ENCODE assay signal across 9 mouse cellular contexts in the genomic region with DNA sequence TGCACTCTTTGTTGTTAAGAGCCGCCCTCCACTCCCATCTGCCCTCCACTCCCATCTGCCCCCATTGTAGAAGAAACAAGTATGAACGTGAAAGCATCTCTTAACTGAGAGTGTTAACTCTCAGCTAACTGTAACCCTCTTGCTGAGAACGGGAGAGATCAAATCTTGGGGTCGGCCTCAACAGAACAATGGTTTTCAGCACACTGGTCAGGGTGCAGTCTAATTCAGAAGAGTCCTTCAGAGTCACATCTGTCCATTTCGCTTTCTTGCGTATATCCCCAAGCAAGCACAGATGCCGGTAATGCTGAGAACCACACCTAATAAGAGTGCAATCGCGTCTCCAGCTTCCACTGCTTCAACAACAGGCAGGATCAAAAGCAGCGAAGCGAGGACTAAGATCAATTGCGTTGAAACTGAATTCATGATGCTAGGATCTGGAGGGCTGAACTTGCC. TPM values are rescaled to one million over a fixed set of nuclear protein-coding genes. Genes with fewer than 3 reads are reported as not detected.
DNase-seq lines count a peak whose midpoint lies in the region; ATAC-seq and TF ChIP-seq lines count a peak whose summit lies in the region.
"Had no signal": no experiment of that assay in that cellular context is flagged by ENCODE, and none has a peak within 500 bp of the region (broad histone marks: within the 10 kb centered on the region; RNA-seq: fewer than 3 reads in every experiment).

No protein-coding gene starts in this region.

- peaks cover 8% of the 10 kb centered on the region for H3K36me3 ChIP-seq in heart, adult 2 months (ENCODE audit: control insufficient read depth, insufficient read depth, low read length)
- H3K36me3 ChIP-seq in ES-E14 (ENCODE audit: control insufficient read depth, insufficient read depth, low read length, poor library complexity, severe bottlenecking): no peaks in the 10 kb centered on the region; the same call in 1 of the 2 replicates
- peaks cover 12% of the 10 kb centered on the region for H3K36me3 ChIP-seq in embryonic facial prominence, embryonic 10.5 days (replicated peaks)
- H3K36me3 ChIP-seq in hindbrain, embryonic 15.5 days: no peaks in the 10 kb centered on the region
- 0 out of 2 replicates have a peak, but pooled peaks cover 3% of the 10 kb centered on the region for H3K36me3 ChIP-seq in liver, postnatal 0 days (replicated peaks; ENCODE audit: insufficient read depth, low read length)
- H3K36me3 ChIP-seq in stomach, embryonic 15.5 days: no peaks in the 10 kb centered on the region

- peaks cover 3% of the 10 kb centered on the region for H3K4me1 ChIP-seq in heart, adult 2 months (ENCODE audit: control insufficient read depth, insufficient read depth, low read length)
- H3K4me1 ChIP-seq in ES-E14 (ENCODE audit: control insufficient read depth in 2 of 2, insufficient read depth in 2 of 2, low read length in 2 of 2, poor library complexity in 1 of 2): peaks cover 0 to 2% of the 10 kb centered on the region in 2 experiments; a peak in 1 of 4 replicates
- peaks cover 6% of the 10 kb centered on the region for H3K4me1 ChIP-seq in embryonic facial prominence, embryonic 10.5 days
- H3K4me1 ChIP-seq in hindbrain, embryonic 15.5 days (replicated peaks): peaks cover 14% of the 10 kb centered on the region
- peaks cover 8% of the 10 kb centered on the region for H3K4me1 ChIP-seq in liver, postnatal 0 days (ENCODE audit: insufficient read depth)
- no peaks in the 10 kb centered on the region for H3K4me1 ChIP-seq in stomach, embryonic 15.5 days

- TF ChIP-seq POLR2A in heart, adult 2 months (IDR thresholded peaks at IDR 0.05; ENCODE audit: insufficient read depth, low read depth, low read length): no peak

- H3K4me2 ChIP-seq in hindbrain, embryonic 15.5 days: peak overlapping the region; percentile 60
- peak overlapping the region; percentile 75 for H3K4me2 ChIP-seq in liver, postnatal 0 days (ENCODE audit: low read depth, low read length)
- H3K4me2 ChIP-seq in stomach, embryonic 15.5 days: peak overlapping the region; percentile 49

- DNase-seq in heart, adult 2 months: peak in 1 of 2 experiments; percentile 4
- no peak for DNase-seq in heart, adult 9 months (ENCODE audit: low spot score in 2 of 2)
- DNase-seq in ES-E14 (ENCODE audit: low read depth, low spot score): no peak
- peak; percentile 21 for DNase-seq in embryonic facial prominence, embryonic 10.5 days (ENCODE audit: low spot score)
- peak; percentile 14 for DNase-seq in liver, postnatal 0 days
- DNase-seq in urinary bladder, postnatal 14 days (ENCODE audit: low spot score): no peak

- in situ Hi-C loops in ES-E14 (cut with MboI; ENCODE audit: low sequenced_read_pairs in 2 of 2, unreplicated experiment in 2 of 2): no loop called here

- no peaks in the 10 kb centered on the region for H3K79me2 ChIP-seq in heart, adult 2 months (replicated peaks; ENCODE audit: control insufficient read depth, insufficient read depth, low read length)

- peak; percentile 53; the same call in 1 of the 2 replicates for ATAC-seq in hindbrain, embryonic 15.5 days (ENCODE audit: low FRiP score, low read depth)
- ATAC-seq in liver, postnatal 0 days: no peak
- ATAC-seq in stomach, embryonic 15.5 days (ENCODE audit: insufficient read depth, low FRiP score, low read depth): no peak

- no peak for TF ChIP-seq CTCF in heart, adult 2 months (IDR thresholded peaks at IDR 0.05)
- no peak for TF ChIP-seq CTCF in liver, postnatal 0 days (IDR thresholded peaks at IDR 0.05; ENCODE audit: low read depth)

- no peak overlapping the region for H3K27ac ChIP-seq in heart, adult 2 months
- H3K27ac ChIP-seq in ES-E14 (ENCODE audit: insufficient read depth, low read depth, low read length, poor library complexity, severe bottlenecking): no peak overlapping the region
- peak overlapping the region; percentile 79 for H3K27ac ChIP-seq in embryonic facial prominence, embryonic 10.5 days (replicated peaks)
- H3K27ac ChIP-seq in hindbrain, embryonic 15.5 days (replicated peaks): no peak overlapping the region
- H3K27ac ChIP-seq in liver, postnatal 0 days (ENCODE audit: low read depth): no peak overlapping the region
- H3K27ac ChIP-seq in stomach, embryonic 15.5 days: peak overlapping the region; percentile 13; the same call in 1 of the 2 replicates

- WGBS in heart, adult 2 months: 42% methylated on average over 12 of the region's 12 CpGs
- WGBS in embryonic facial prominence, embryonic 10.5 days: 53% methylated on average over 12 of the region's 12 CpGs
- 30% methylated on average over 12 of the region's 12 CpGs for WGBS in hindbrain, embryonic 15.5 days
- WGBS in liver, postnatal 0 days (ENCODE audit: insufficient replicate concordance): 58% methylated on average over 12 of the region's 12 CpGs
- WGBS in stomach, embryonic 15.5 days: 37% methylated on average over 12 of the region's 12 CpGs

- no peak for TF ChIP-seq EP300 in heart, adult 2 months (IDR thresholded peaks at IDR 0.05; ENCODE audit: insufficient read depth, low read depth, low read length)
- no peak for TF ChIP-seq EP300 in liver, postnatal 0 days (IDR thresholded peaks at IDR 0.05; ENCODE audit: low read depth)

- no peaks in the 10 kb centered on the region for H3K9me3 ChIP-seq in ES-E14 (ENCODE audit: control insufficient read depth, insufficient read depth, low read depth, low read length)
- H3K9me3 ChIP-seq in embryonic facial prominence, embryonic 10.5 days: no peaks in the 10 kb centered on the region
- H3K9me3 ChIP-seq in hindbrain, embryonic 15.5 days: no peaks in the 10 kb centered on the region
- H3K9me3 ChIP-seq in liver, postnatal 0 days (ENCODE audit: low read length): no peaks in the 10 kb centered on the region
- no peaks in the 10 kb centered on the region for H3K9me3 ChIP-seq in stomach, embryonic 15.5 days

- H3K9ac ChIP-seq in heart, adult 2 months (ENCODE audit: low read depth, low read length): no peak overlapping the region; the same call in 1 of the 2 replicates
- H3K9ac ChIP-seq in ES-E14 (ENCODE audit: insufficient read depth, low read depth, low read length, poor library complexity, severe bottlenecking): peak overlapping the region; percentile 51; the same call in 1 of the 2 replicates
- H3K9ac ChIP-seq in hindbrain, embryonic 15.5 days: peak overlapping the region; percentile 34
- H3K9ac ChIP-seq in liver, postnatal 0 days (replicated peaks): no peak overlapping the region
- H3K9ac ChIP-seq in stomach, embryonic 15.5 days: no peak overlapping the region

- no peaks in the 10 kb centered on the region for H3K27me3 ChIP-seq in heart, adult 2 months (ENCODE audit: control insufficient read depth, insufficient read depth, low read length)
- H3K27me3 ChIP-seq in embryonic facial prominence, embryonic 10.5 days (replicated peaks; ENCODE audit: low read depth, poor library complexity, severe bottlenecking): no peaks in the 10 kb centered on the region
- H3K27me3 ChIP-seq in hindbrain, embryonic 15.5 days: no peaks in the 10 kb centered on the region
- no peaks in the 10 kb centered on the region for H3K27me3 ChIP-seq in liver, postnatal 0 days (ENCODE audit: insufficient read depth, low read length)
- no peaks in the 10 kb centered on the region for H3K27me3 ChIP-seq in stomach, embryonic 15.5 days (replicated peaks)

- H3K4me3 ChIP-seq in heart, adult 2 months: peak overlapping the region; percentile 84
- peak overlapping the region; percentile 57 to 87 for H3K4me3 ChIP-seq in ES-E14 (ENCODE audit: insufficient read depth in 1 of 2, low read depth in 1 of 2, low read length in 2 of 2, poor library complexity in 1 of 2, severe bottlenecking in 1 of 2)
- peak overlapping the region; percentile 66 for H3K4me3 ChIP-seq in embryonic facial prominence, embryonic 10.5 days
- H3K4me3 ChIP-seq in hindbrain, embryonic 15.5 days: peak overlapping the region; percentile 60
- H3K4me3 ChIP-seq in liver, postnatal 0 days (ENCODE audit: low read depth, low read length): peak overlapping the region; percentile 78
- peak overlapping the region; percentile 27 for H3K4me3 ChIP-seq in stomach, embryonic 15.5 days (replicated peaks)

- intact Hi-C loops in heart, adult 2 months (cut with DNase I): loop anchor here (2.0 kb wide), 2 partner anchors 194 to 264 kb away; a partner anchor contains a TSS

TF ChIP-seq in ES-E14, 5 proteins besides CTCF, POLR2A, EP300 and RAD21:
- TF ChIP-seq ZNF384 (IDR thresholded peaks at IDR 0.05; ENCODE audit: low read depth, low read length) (no peak), CHD2 (IDR thresholded peaks at IDR 0.05; ENCODE audit: low read depth, low read length) (no peak), MAFK (IDR thresholded peaks at IDR 0.05; ENCODE audit: insufficient read depth, low read depth, low read length) (no peak), ZC3H11A (IDR thresholded peaks at IDR 0.05; ENCODE audit: borderline replicate concordance, low read depth, low read length) (no peak), HCFC1 (IDR thresholded peaks at IDR 0.05; ENCODE audit: borderline replicate concordance, insufficient read depth, low read length) (no peak)

RNA-seq across cellular contexts. Expression of a gene that starts 1.0 kb away (rescaled TPM):
- 10 to 100 TPM; 40.5 to 45.9 TPM for total RNA-seq in heart, adult 2 months (2021)
- polyA plus RNA-seq in heart, adult 2 months (2012; rRNA removed): 36.5 and 83.3 TPM in 2 replicates
- total RNA-seq in ES-E14 (2012; rRNA removed): 20.1 and 29.1 TPM in 2 replicates
- 86.5 and 90.9 TPM in 2 replicates for polyA plus RNA-seq in embryonic facial prominence, embryonic 10.5 days (2016; fragmentation: Nextera tagmentation; extraction: Ambion mirVana)
- 91.2 and 100 TPM in 2 replicates for polyA plus RNA-seq in hindbrain, embryonic 15.5 days (2015; fragmentation: Nextera tagmentation; extraction: Ambion mirVana)
- polyA plus RNA-seq in liver, postnatal 0 days (2015; fragmentation: Nextera tagmentation; extraction: Ambion mirVana): 39.2 and 42.4 TPM in 2 replicates
- polyA plus RNA-seq in stomach, embryonic 15.5 days (2015; fragmentation: Nextera tagmentation; extraction: Ambion mirVana): 126 and 130 TPM in 2 replicates

RNA-seq across cellular contexts. Expression of a gene that starts 30.6 kb away (rescaled TPM):
- under 1 TPM; 0.11 to 0.18 TPM for total RNA-seq in heart, adult 2 months (2021)
- 0.18 and 0.41 TPM in 2 replicates for polyA plus RNA-seq in heart, adult 2 months (2012; rRNA removed)
- 1.0 and 1.2 TPM in 2 replicates for total RNA-seq in ES-E14 (2012; rRNA removed)
- 4.0 and 4.4 TPM in 2 replicates for polyA plus RNA-seq in embryonic facial prominence, embryonic 10.5 days (2016; fragmentation: Nextera tagmentation; extraction: Ambion mirVana)
- 98.2 and 107 TPM in 2 replicates for polyA plus RNA-seq in hindbrain, embryonic 15.5 days (2015; fragmentation: Nextera tagmentation; extraction: Ambion mirVana)
- 0.11 and 0.18 TPM in 2 replicates for polyA plus RNA-seq in liver, postnatal 0 days (2015; fragmentation: Nextera tagmentation; extraction: Ambion mirVana)
- polyA plus RNA-seq in stomach, embryonic 15.5 days (2015; fragmentation: Nextera tagmentation; extraction: Ambion mirVana): 4.4 and 4.5 TPM in 2 replicates
- total RNA-seq: neutrophil, adult 5-6 weeks had no signal

Comparison
In these comparisons a context has a peak if more than half of its experiments do, and no peak if none do; other contexts are left out.
1. DNase-seq: peak in embryonic facial prominence, embryonic 10.5 days (single experiment) and liver, postnatal 0 days (single experiment); none in heart, adult 9 months (0 of 2), ES-E14 (single experiment) and urinary bladder, postnatal 14 days (single experiment).
2. H3K27ac ChIP-seq: peak in embryonic facial prominence, embryonic 10.5 days (single experiment) and stomach, embryonic 15.5 days (single experiment); none in heart, adult 2 months (single experiment), ES-E14 (single experiment), hindbrain, embryonic 15.5 days (single experiment) and liver, postnatal 0 days (single experiment).
3. H3K4me3 ChIP-seq: peak in every context shown above with its lines; median percentile 84 in heart, adult 2 months; 78 in liver, postnatal 0 days; 72 in ES-E14; 66 in embryonic facial prominence, embryonic 10.5 days; 60 in hindbrain, embryonic 15.5 days; 27 in stomach, embryonic 15.5 days.
4. H3K9ac ChIP-seq: peak in ES-E14 (single experiment) and hindbrain, embryonic 15.5 days (single experiment); none in heart, adult 2 months (single experiment), liver, postnatal 0 days (single experiment) and stomach, embryonic 15.5 days (single experiment).
5. RNA of a gene that starts 30.6 kb away (polyA plus RNA-seq): 98.2 to 107 TPM in hindbrain, embryonic 15.5 days; 4.4 to 4.5 TPM in stomach, embryonic 15.5 days, 4.0 to 4.4 TPM in embryonic facial prominence, embryonic 10.5 days, 0.18 to 0.41 TPM in heart, adult 2 months and 0.11 to 0.18 TPM in liver, postnatal 0 days; every median in the first group is over 10 times any median in the second.
6. Peak in every context shown above with its lines, with median percentiles within 50 percentile points of each other: H3K4me2 ChIP-seq.